Mouse (Mus musculus) neural tube, embryonic 14.5 days (tissue): Measurements from ENCODE around the gene Acnat2. TPM values are rescaled to one million over a fixed set of nuclear protein-coding genes. Genes with fewer than 3 reads are reported as not detected.
"Not testable (repeated sequence)": the region's sequence is repeated elsewhere in the genome, so short reads cannot be mapped to it uniquely, and the experiment has no call there.

Source experiments
- ATAC-seq: fragments of 200-750 bp; cut with Nextera tagmentation; 2 replicates; pipeline ENCODE4 v1.8.0; 2017; ENCODE audit warnings: low read depth, mild to moderate bottlenecking, moderate TSS enrichment, moderate library complexity
- H3K27ac ChIP-seq: fragments of 300-500 bp; sonication (generic); 2 replicates; pipeline ENCODE4 v1.5.1; 2014; ENCODE audit warnings: low read depth, mild to moderate bottlenecking, control low read depth, low read length, moderate library complexity, mixed read lengths
- H3K27me3 ChIP-seq: fragments of 300-500 bp; sonication (generic); 2 replicates; pipeline ENCODE4 v1.6.1; 2014; ENCODE audit warnings: low read length; ENCODE audit not compliant: control insufficient read depth, insufficient read depth
- H3K36me3 ChIP-seq: fragments of 300-500 bp; sonication (generic); 2 replicates; pipeline ENCODE4 v1.6.1; 2014; ENCODE audit warnings: low read length, mixed read lengths; ENCODE audit not compliant: control insufficient read depth, insufficient read depth
- H3K4me1 ChIP-seq: fragments of 300-500 bp; sonication (generic); 2 replicates; pipeline ENCODE4 v1.6.1; 2014; ENCODE audit warnings: low read length; ENCODE audit not compliant: control insufficient read depth, insufficient read depth
- H3K4me2 ChIP-seq: fragments of 300-500 bp; sonication (generic); 2 replicates; pipeline ENCODE4 v1.6.1; 2014; ENCODE audit warnings: mild to moderate bottlenecking, low read depth, low read length, control low read depth
- H3K4me3 ChIP-seq: fragments of 300-500 bp; sonication (generic); 2 replicates; pipeline ENCODE4 v1.5.1; 2014; ENCODE audit warnings: low read depth, low read length, control low read depth, mixed read lengths
- H3K9ac ChIP-seq: fragments of 300-500 bp; sonication (generic); replicated peaks from 2 replicates; pipeline ENCODE4 v1.6.1; 2014; ENCODE audit warnings: low read depth, mild to moderate bottlenecking, control low read depth, low read length, mixed read lengths
- H3K9me3 ChIP-seq: fragments of 300-500 bp; sonication (generic); 2 replicates; pipeline ENCODE4 v1.6.1; 2016; ENCODE audit warnings: low read length; ENCODE audit not compliant: control insufficient read depth
- WGBS: fragments of 180-500 bp; shearing (Covaris S2); extraction: QIAGEN DNeasy Blood & Tissue Kit; methylation state at CpG from one replicate; pipeline ENCODE4 v1.1.7; 2014; 5-methylcytosine and 5-hydroxymethylcytosine counted together
- polyA plus RNA-seq: library from polyadenylated mRNA; unstranded; fragments of >200 nt; fragmentation: Nextera tagmentation; extraction: Ambion mirVana; gene quantifications from 2 replicates; pipeline ENCODE4 v1.2.1, GENCODE M21; 2014

Acnat2 gene
- polyA plus RNA-seq, 1 experiment from 2014 or later = not detected

- WGBS = 82% methylated on average over 2 of the region's 2 CpGs
- Histone ChIP-seq H3K27ac (no peak overlapping the region), H3K27me3 (no peaks in the 10 kb centered on the region), H3K9me3 (no peaks in the 10 kb centered on the region), H3K9ac (no peak overlapping the region), H3K4me3 (no peak overlapping the region), H3K4me2 (no peak overlapping the region), H3K4me1 (no peaks in the 10 kb centered on the region), H3K36me3 (no peaks in the 10 kb centered on the region)
- no peak for ATAC-seq
These were observed 50.9 kb downstream of the Acnat2 start for GRCm38 (mm10) chr4:49357097-49357496.

GRCm38 (mm10) chr4:49350470-49350869, 57.5 kb downstream of the Acnat2 start:
- H3K27ac ChIP-seq = no peak overlapping the region
- WGBS = 88% methylated on average over 4 of the region's 4 CpGs
- H3K4me3 ChIP-seq = no peak overlapping the region
- ATAC-seq = no peak
- H3K4me1 ChIP-seq = no peaks in the 10 kb centered on the region
- H3K27me3 ChIP-seq = no peaks in the 10 kb centered on the region
- H3K9me3 ChIP-seq = no peaks in the 10 kb centered on the region
- no peak overlapping the region for H3K4me2 ChIP-seq
- no peak overlapping the region for H3K9ac ChIP-seq
- no peaks in the 10 kb centered on the region for H3K36me3 ChIP-seq

GRCm38 (mm10) chr4:49348677-49349076, 59.3 kb downstream of the Acnat2 start:
- Histone ChIP-seq H3K27me3 (no peaks in the 10 kb centered on the region), H3K9ac (no peak overlapping the region), H3K4me3 (no peak overlapping the region), H3K4me2 (no peak overlapping the region), H3K27ac (no peak overlapping the region), H3K9me3 (no peaks in the 10 kb centered on the region), H3K36me3 (no peaks in the 10 kb centered on the region), H3K4me1 (no peaks in the 10 kb centered on the region)
- ATAC-seq = no peak
- 55% methylated on average over 2 of the region's 2 CpGs for WGBS

GRCm38 (mm10) chr4:49348001-49348400, 60.0 kb downstream of the Acnat2 start:
- H3K9me3 ChIP-seq, H3K4me3 ChIP-seq, ATAC-seq, H3K4me1 ChIP-seq, H3K9ac ChIP-seq, H3K27me3 ChIP-seq, H3K36me3 ChIP-seq, H3K4me2 ChIP-seq, H3K27ac ChIP-seq: not testable (repeated sequence)
- 65% methylated on average over 1 of the region's 1 CpGs for WGBS

- not testable (repeated sequence) for ATAC-seq
These were observed 67.9 kb downstream of the Acnat2 start for GRCm38 (mm10) chr4:49340091-49340490.

GRCm38 (mm10) chr4:49337949-49338348, 70.0 kb downstream of the Acnat2 start:
- not testable (repeated sequence) for ATAC-seq, H3K36me3 ChIP-seq, H3K27ac ChIP-seq, H3K9ac ChIP-seq, H3K27me3 ChIP-seq, H3K4me1 ChIP-seq, H3K9me3 ChIP-seq, H3K4me2 ChIP-seq, H3K4me3 ChIP-seq
- WGBS = 93% methylated on average over 3 of the region's 4 CpGs

More at GRCm38 (mm10) chr4:49340091-49340490, 67.9 kb downstream of the Acnat2 start:
- 82% methylated on average over 3 of the region's 3 CpGs for WGBS
- not testable (repeated sequence) for H3K4me3 ChIP-seq, H3K9me3 ChIP-seq, H3K36me3 ChIP-seq, H3K4me2 ChIP-seq, H3K4me1 ChIP-seq, H3K27me3 ChIP-seq, H3K9ac ChIP-seq, H3K27ac ChIP-seq

Other genes with a start within 250 kb of the Acnat2 start
- not detected in 2 replicates for gene Acnat1, start 65.8 kb upstream of the Acnat2 start, polyA plus RNA-seq
- not detected in 2 replicates for gene Baat, start 98.4 kb upstream of the Acnat2 start, polyA plus RNA-seq
- gene Mrpl50, start 112.9 kb upstream of the Acnat2 start, polyA plus RNA-seq = 79.1 and 83.1 TPM in 2 replicates
- gene Zfp189, start 113.0 kb upstream of the Acnat2 start, polyA plus RNA-seq = 13.0 and 14.5 TPM in 2 replicates
- gene Aldob, start 141.4 kb upstream of the Acnat2 start, polyA plus RNA-seq = 0.45 and 0.91 TPM in 2 replicates
- gene Tmem246, start 189.7 kb upstream of the Acnat2 start, polyA plus RNA-seq = 111 and 138 TPM in 2 replicates
- 63.0 and 66.7 TPM in 2 replicates for gene Rnf20, start 223.9 kb upstream of the Acnat2 start, polyA plus RNA-seq